In genomic region chr3:90342853-90343252, GRCm38 (mm10) we compare ENCODE assay signal across 7 mouse cellular contexts. TPM values are rescaled to one million over a fixed set of nuclear protein-coding genes. Genes with fewer than 3 reads are reported as not detected.
A peak's percentile ranks its signal among the peaks of the same experiment; 100 is the strongest.
DNase-seq lines count a peak whose midpoint lies in the region; ATAC-seq and TF ChIP-seq lines count a peak whose summit lies in the region.
"Not testable (repeated sequence)": the region's sequence is repeated elsewhere in the genome, so short reads cannot be mapped to it uniquely, and the experiment has no call there.

No protein-coding gene starts in this region.

- ATAC-seq in CD4-positive, CD25-positive, alpha-beta regulatory T cell, adult 4 months: peak; percentile 11

- TF ChIP-seq POLR2A in thymus, adult 2 months (IDR thresholded peaks at IDR 0.05; ENCODE audit: control insufficient read depth, extremely low read depth, insufficient read depth, low read length, poor library complexity): not testable (repeated sequence)

- not testable (repeated sequence) for H3K27ac ChIP-seq in layer of hippocampus, adult 2 months; thymus, adult 2 months (ENCODE audit: control insufficient read depth, insufficient read depth, low read length)

- WGBS in thymus, adult 2 months: 93% methylated on average over 2 of the region's 2 CpGs

- H3K4me3 ChIP-seq in layer of hippocampus, adult 2 months; thymus, adult 2 months (ENCODE audit: control insufficient read depth, insufficient read depth, low read length): not testable (repeated sequence)

- not testable (repeated sequence) for H3K4me1 ChIP-seq in thymus, adult 2 months (replicated peaks; ENCODE audit: control insufficient read depth, insufficient read depth, low read length)

- peak; percentile 39 for DNase-seq in 3T3-L1 (ENCODE audit: low read depth, low spot score)
- DNase-seq in R1 (ENCODE audit: low read depth, low spot score): peak; percentile 58
- DNase-seq in heart, adult 11 months: peak; percentile 27
- DNase-seq in layer of hippocampus, adult 2 months (ENCODE audit: low spot score in 2 of 2): not testable (repeated sequence)
- peak; percentile 9 for DNase-seq in lung, postnatal 10 days
- DNase-seq in thymus, adult 2 months: peak; percentile 20

- not testable (repeated sequence) for H3K27me3 ChIP-seq in thymus, adult 2 months (ENCODE audit: control insufficient read depth, insufficient read depth, low read length)

- peak; percentile 58 for TF ChIP-seq CTCF in layer of hippocampus, adult 2 months (conservative IDR thresholded peaks at IDR 0.05)
- TF ChIP-seq CTCF in thymus, adult 2 months (IDR thresholded peaks at IDR 0.05; ENCODE audit: borderline replicate concordance, control insufficient read depth, extremely low read depth, insufficient read depth, low read length, poor library complexity): not testable (repeated sequence)

- peaks cover 33% of the 10 kb centered on the region for H3K36me3 ChIP-seq in thymus, adult 2 months (ENCODE audit: control insufficient read depth, insufficient read depth, low read length)

RNA-seq across cellular contexts. Expression of gene Slc27a3, which starts 46.9 kb away (rescaled TPM):
- polyA plus RNA-seq in CD4-positive, CD25-positive, alpha-beta regulatory T cell, adult 4 months (2017; shearing (Covaris generic)): under 1 TPM in 1 of 2 experiments, not detected in 1; 0.19 TPM
- 10 to 100 TPM; 15.0 to 17.2 TPM for total RNA-seq in layer of hippocampus, adult 2 months (2021)
- polyA plus RNA-seq in thymus, adult 2 months (2012; rRNA removed): 15.0 and 21.2 TPM in 2 replicates

RNA-seq across cellular contexts. Expression of gene Gatad2b, which starts 49.9 kb away (rescaled TPM):
- 10 to 100 TPM; 25.2 to 26.2 TPM for polyA plus RNA-seq in CD4-positive, CD25-positive, alpha-beta regulatory T cell, adult 4 months (2017; shearing (Covaris generic))
- total RNA-seq in layer of hippocampus, adult 2 months (2021): 100 to 1,000 TPM; 107 to 108 TPM
- 69.8 and 77.6 TPM in 2 replicates for polyA plus RNA-seq in thymus, adult 2 months (2012; rRNA removed)

Comparison
In these comparisons a context has a peak if more than half of its experiments do, and no peak if none do; other contexts are left out.
1. RNA of gene Slc27a3, which starts 46.9 kb away (polyA plus RNA-seq): 15.0 to 21.2 TPM in thymus, adult 2 months; 0.19 TPM in CD4-positive, CD25-positive, alpha-beta regulatory T cell, adult 4 months; every median in the first group is over 10 times any median in the second.